21 mouse cellular contexts compared by ENCODE assay signal in genomic region chr7:92363800-92364199, GRCm38 (mm10).
"Had no signal": no experiment of that assay in that cellular context is flagged by ENCODE, and none has a peak within 500 bp of the region (broad histone marks: within the 10 kb centered on the region; RNA-seq: fewer than 3 reads in every experiment).

No protein-coding gene starts in this region.

- H3K27me3 ChIP-seq: lung, embryonic 15.5 days; megakaryocyte, embryonic 14.5 days; neural tube, embryonic 13.5 days; neural tube, embryonic 15.5 days had no signal

- H3K9me3 ChIP-seq: lung, embryonic 15.5 days; megakaryocyte, embryonic 14.5 days; neural tube, embryonic 13.5 days; neural tube, embryonic 15.5 days had no signal

- H3K4me2 ChIP-seq: lung, embryonic 15.5 days; midbrain, embryonic 11.5 days; neural tube, embryonic 13.5 days; neural tube, embryonic 15.5 days had no signal

- DNase-seq: liver, postnatal 0 days; lung, adult 2 months; lung, postnatal 14 days; lung, postnatal 36 days; midbrain, embryonic 14.5 days; right cerebral cortex, adult 18-20 months; right cerebral cortex, postnatal 25 days; right cerebral cortex, postnatal 4 days; spleen, adult 18-20 months; thymus, adult 18-20 months; thymus, postnatal 14 days; thymus, postnatal 36 days had no signal

- H3K4me1 ChIP-seq: lung, embryonic 15.5 days; megakaryocyte, embryonic 14.5 days; neural tube, embryonic 13.5 days had no signal

- H3K4me3 ChIP-seq: lung, embryonic 15.5 days; megakaryocyte, embryonic 14.5 days; myocyte; neural tube, embryonic 13.5 days; neural tube, embryonic 15.5 days had no signal

- H3K36me3 ChIP-seq: lung, embryonic 15.5 days; neural tube, embryonic 13.5 days; neural tube, embryonic 15.5 days had no signal

- H3K9ac ChIP-seq: liver, postnatal 0 days; lung, embryonic 15.5 days; neural tube, embryonic 13.5 days; neural tube, embryonic 15.5 days had no signal

- ATAC-seq: liver, postnatal 0 days; lung, postnatal 0 days; midbrain, embryonic 16.5 days had no signal

- H3K27ac ChIP-seq: lung, embryonic 15.5 days; macrophage; neural tube, embryonic 13.5 days; neural tube, embryonic 15.5 days had no signal
